Mouse (Mus musculus): ENCODE data around the gene Pgm3.

Pgm3 gene

DNA sequence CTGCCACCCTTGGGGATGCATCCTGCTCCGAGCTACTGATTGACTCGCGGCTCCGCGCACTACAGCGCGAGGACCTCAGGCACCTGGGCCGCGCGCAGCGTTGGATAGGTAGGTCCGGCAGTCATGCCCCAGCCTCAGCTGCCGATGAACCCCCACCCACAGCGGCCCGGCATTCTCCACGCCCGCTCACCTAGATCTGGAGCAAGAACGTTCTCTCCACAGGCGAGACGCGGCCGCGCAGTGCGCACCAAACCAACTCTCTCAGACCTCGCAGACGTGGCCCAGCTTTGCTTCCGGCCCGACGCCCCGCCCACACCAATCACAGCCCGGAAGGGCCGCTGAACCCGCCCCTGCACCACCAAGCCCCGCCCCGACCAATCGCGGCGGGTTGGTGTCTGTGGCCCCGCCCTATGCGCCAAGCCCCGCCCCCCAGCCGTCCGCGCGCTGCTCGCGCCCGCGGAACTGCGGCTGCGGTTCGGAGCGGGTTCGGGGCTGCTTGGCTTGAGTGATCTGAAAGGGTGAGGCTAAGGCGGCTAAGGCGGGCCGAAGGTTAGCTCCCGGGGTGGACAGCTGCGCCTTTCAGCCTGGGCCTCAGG is at the start of gene Pgm3, which contains the start of gene Rwdd2a:
TSS of gene Pgm3 (minus strand) at position 303 of the 596 bp plus-strand sequence.
TSS of gene Rwdd2a (plus strand) at position 452 of the 596 bp plus-strand sequence.
- in situ Hi-C loops (cut with MseI, MboI), result loop anchor here (5.0 to 10.0 kb wide), 2 partner anchors 104 to 107 kb away; partner anchors contain the start of genes Dop1a (in 2 of the 2) and Ube2cbp (in 1 of the 2)

GRCm38 (mm10) chr9:86619341-86620139 is 47.9 kb upstream of the Pgm3 start:
- in situ Hi-C loops (cut with MseI, MboI), result no loop called here

GRCm38 (mm10) chr9:86617837-86618492 is 46.3 kb upstream of the Pgm3 start:
- in situ Hi-C loops (cut with MseI, MboI), result no loop called here

GRCm38 (mm10) chr9:86615765-86616164 is 44.1 kb upstream of the Pgm3 start:
- in situ Hi-C loops (cut with MseI, MboI), result no loop called here

DNA sequence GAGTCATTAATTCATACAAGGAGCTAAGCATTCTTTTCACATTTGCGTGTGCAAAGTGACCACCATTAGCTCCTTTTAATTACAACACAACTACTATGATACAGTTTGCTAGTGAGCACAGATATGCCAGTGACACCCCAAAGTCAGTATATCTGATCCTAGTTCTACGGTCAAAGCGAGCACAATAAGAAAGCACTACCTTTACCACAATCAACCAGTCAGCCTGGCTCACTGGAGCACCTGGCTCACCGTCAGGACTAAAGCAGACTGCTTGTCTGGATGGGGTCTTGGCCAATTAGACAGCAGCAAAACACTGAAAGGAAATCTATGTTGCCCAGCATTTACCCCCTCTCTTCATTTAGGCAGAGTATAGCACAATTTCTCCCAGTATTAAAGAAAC is 40.4 kb upstream of the Pgm3 start:
- in situ Hi-C loops (cut with MseI, MboI), result no loop called here

DNA sequence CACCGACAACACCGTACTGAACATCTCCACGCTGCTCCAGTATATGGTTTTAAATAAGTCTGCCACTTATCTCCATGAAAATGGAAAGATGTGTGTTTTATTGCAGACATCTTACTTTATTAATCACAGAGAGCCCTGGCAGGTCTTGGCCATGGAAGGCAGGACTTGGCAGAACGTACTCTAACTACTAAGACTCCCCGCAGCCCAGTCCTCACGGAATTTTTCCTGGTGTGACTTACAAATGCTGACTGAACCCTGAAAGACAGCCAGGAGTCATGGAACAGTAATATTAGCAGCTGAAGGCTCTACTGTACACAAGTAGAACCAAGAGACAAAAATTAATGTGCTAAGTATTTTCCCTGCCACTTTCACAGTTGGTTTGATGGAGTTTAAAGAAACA is 34.1 kb upstream of the Pgm3 start:
- in situ Hi-C loops (cut with MseI, MboI), result no loop called here

DNA sequence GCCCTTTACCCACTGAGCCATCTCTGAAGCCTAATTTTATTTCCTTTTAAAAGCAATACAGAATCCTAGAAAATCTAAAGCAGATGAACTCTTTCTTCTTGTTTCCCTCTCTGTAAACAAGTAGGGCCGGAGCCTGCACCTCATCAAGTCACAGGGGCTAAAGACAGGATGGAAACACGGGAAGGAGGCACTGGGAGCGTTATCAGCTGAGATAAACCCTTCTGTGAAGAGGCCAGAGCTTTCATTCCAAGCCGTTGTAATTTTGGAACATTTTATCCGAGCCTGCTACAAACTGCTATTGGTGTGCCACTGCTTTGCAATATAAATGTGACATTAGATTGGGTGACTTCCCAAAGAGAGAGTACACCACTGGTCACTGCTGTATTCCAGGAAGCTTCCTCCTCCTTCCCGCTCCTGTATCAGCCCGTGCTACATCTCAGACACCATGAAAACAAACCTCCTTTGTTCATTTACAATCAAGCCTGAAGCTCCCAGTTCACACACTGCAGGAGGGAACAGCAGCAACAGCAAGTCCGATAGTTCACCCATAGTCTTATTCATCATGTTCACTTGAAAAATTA is 28.2 kb upstream of the Pgm3 start:
- in situ Hi-C loops (cut with MseI, MboI), result loop anchor here in 1 of 2 experiments (10.0 kb wide), 1 partner anchor 195 kb away; no protein-coding TSS in a partner anchor

GRCm38 (mm10) chr9:86596983-86597382 is 25.3 kb upstream of the Pgm3 start:
- in situ Hi-C loops (cut with MseI, MboI), result loop anchor here in 1 of 2 experiments (10.0 kb wide), 1 partner anchor 198 kb away; no protein-coding TSS in a partner anchor

GRCm38 (mm10) chr9:86594357-86594767 is 22.7 kb upstream of the Pgm3 start:
- in situ Hi-C loops (cut with MseI, MboI), result loop anchor here in 1 of 2 experiments (10.0 kb wide), 1 partner anchor 200 kb away; no protein-coding TSS in a partner anchor

DNA sequence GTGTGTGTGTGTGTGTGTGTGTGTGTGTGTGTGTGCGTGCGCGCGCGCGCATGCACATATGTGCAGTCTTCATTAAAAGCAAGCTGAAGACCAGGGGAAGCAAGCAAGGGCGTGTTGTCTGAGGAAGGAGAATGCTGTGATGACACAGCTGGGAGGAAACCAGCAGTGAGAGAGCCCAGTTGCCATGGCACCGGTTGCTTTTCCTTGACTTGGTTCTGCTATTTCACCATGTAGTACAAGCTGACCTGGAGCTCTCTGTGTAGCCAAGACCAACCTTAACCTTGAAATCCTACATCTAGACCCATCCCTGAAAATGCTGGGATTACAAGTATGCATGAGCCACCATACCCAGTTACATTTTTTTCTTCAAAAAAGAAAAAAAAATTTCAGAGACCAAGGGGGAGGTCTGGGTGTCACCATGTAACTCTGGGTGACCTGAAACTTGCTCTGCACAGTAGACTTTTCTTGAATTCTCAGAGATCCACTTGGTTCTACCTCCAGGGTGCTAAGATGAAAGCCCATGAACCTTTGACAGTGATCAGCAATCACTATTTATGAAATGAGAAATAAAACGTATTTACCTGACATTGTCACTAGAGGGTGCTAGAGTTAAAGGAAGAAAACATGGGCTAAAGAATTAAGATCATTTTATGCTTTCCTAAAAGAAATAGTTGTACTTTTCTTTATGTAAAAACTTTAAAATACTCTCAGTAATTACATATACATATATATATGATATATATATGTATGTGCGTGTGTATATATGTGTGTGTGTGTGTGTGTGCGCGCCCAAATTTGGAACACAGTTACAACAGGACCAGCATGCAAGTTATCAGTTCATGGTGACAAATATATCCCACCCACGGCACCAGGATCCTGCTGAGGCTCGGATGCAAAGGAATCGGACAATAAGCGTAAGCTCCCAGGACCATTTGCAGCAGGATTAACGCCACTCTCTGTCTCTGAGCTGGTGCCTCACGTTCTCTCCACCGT is 21.3 kb upstream of the Pgm3 start:
- in situ Hi-C loops (cut with MseI, MboI), result loop anchor here in 1 of 2 experiments (10.0 kb wide), 1 partner anchor 202 kb away; no protein-coding TSS in a partner anchor

DNA sequence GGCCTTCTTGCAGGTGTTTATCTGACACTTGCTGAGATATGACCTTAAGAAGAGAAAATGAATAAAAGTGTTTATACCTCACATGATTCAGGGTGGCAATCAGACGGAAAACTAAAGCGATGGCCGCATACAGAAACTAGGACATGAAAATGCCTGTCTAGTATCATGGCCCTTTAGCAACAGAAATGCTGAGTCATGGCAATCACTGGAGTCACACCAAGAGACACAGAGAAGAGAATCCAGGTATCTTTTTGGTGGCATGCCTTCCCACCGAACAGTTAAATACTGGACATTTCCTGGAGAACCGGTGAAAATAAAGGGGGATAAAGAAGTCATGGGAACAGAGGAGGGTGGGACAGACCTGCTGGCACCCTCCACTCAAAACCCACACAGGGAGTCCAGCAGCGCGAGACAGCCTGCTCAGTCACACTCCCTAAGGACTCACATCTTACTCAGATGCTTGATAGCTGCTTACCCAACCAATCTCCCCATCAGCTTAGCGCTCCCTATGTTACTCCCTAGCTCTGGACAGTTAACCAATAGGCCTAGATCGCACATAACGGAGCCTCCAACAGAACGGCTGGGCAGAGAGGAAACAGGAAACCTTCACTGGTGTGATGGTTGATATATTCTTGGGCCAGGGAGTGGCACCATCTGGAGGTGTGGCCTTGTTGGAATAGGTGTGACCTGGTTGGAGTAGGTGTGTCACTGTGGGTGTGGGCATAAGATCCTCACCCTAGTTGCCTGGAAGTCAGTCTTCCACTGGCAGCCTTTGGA is 15.6 kb upstream of the Pgm3 start:
- in situ Hi-C loops (cut with MseI, MboI), result no loop called here

DNA sequence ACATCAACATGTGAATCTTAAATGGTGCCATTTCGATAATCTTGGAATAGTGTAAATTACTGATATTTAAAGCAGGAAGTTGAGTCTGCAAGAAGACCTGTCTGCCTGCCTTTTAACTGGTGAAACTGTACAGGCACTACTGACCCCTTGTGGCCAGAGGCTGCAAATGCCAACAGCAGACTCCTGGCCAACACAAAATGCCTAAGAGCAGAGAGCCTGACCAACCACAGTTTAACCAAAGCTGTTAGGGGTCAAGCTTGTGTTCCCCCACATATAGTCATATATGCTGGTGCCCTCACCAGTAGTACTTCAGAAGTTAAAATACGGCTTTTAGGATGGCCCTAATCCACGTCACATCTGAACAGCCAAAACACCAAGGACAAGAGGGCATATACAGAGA is 12.1 kb upstream of the Pgm3 start:
- in situ Hi-C loops (cut with MseI, MboI), result no loop called here

DNA sequence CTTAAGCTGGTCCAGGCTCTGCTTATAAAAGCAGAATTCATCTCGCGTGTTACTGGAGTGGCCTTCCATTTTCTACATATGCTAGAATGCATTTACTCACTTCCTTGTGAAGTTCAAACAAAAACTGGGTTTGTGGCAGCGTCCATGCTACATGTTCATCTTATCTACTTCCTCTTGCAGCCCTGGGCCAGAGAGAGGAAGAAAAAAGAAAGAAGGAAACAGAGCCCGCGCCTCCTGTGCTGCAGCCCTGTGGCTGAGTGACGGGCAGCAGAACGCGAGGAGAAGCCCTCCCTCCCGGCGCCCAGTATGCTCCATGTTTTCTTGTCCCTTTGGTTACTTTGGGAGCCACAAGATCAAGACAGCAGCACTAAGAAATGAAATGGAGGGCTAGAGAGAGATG is 8.0 kb upstream of the Pgm3 start:
- in situ Hi-C loops (cut with MseI, MboI), result loop anchor here in 1 of 2 experiments (10.0 kb wide), 1 partner anchor 115 kb away; the partner anchor contains the start of genes Dop1a and Ube2cbp

- in situ Hi-C loops (cut with MseI, MboI), result loop anchor here in 1 of 2 experiments (10.0 kb wide), 1 partner anchor 110 kb away; the partner anchor contains the start of genes Dop1a and Ube2cbp
Measured at GRCm38 (mm10) chr9:86575178-86575577, 3.5 kb upstream of the Pgm3 start.

DNA sequence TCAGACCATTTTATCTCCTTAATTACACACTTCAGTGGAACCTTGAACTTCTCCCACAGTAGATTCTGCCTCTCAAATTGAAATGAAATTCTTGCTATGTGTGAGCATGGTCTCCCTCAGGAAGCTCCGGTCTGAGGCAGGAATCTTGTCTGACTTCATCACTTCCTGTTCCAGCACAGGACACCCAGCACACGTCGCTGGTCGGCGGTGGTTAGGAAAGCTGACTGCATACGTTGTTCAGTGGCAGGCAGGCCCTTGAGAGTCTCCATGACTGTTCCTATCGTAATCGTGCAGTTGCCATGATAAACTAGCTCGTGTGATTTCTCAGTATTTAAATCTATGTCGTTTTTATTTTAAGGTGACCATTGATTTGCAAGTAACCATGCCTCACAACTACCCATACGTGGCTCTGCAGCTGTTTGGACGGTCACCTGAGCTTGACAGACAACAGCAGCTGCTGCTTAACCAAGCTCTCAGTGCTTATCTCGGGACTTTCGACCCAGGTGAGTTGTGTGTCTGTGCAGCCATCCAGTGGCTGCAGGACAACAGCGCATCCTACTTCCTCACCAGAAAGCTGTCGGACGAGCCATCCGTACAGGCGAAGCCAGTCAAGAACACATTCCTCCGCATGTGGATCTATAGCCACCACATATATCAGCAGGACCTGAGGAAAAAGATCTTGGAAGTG is 2.1 kb upstream of the Pgm3 start:
- in situ Hi-C loops (cut with MseI, MboI), result loop anchor here (5.0 to 10.0 kb wide), 2 partner anchors 106 to 109 kb away; partner anchors contain the start of genes Dop1a (in 2 of the 2) and Ube2cbp (in 1 of the 2)

GRCm38 (mm10) chr9:86572636-86573291 is 1.1 kb upstream of the Pgm3 start:
- in situ Hi-C loops (cut with MseI, MboI), result loop anchor here (5.0 to 10.0 kb wide), 2 partner anchors 105 to 108 kb away; partner anchors contain the start of genes Dop1a (in 2 of the 2) and Ube2cbp (in 1 of the 2)

GRCm38 (mm10) chr9:86572196-86572595 is 554 bp upstream of the Pgm3 start:
- in situ Hi-C loops (cut with MseI, MboI), result loop anchor here (5.0 to 10.0 kb wide), 2 partner anchors 105 to 107 kb away; partner anchors contain the start of genes Dop1a (in 2 of the 2) and Ube2cbp (in 1 of the 2)

- in situ Hi-C loops (cut with MseI, MboI), result loop anchor here (5.0 to 10.0 kb wide), 2 partner anchors 104 to 106 kb away; partner anchors contain the start of genes Dop1a (in 2 of the 2) and Ube2cbp (in 1 of the 2)
Measured at GRCm38 (mm10) chr9:86570946-86571345, 696 bp downstream of the Pgm3 start.
